Mouse (Mus musculus): ENCODE results near the gene Gas6.

DNA sequence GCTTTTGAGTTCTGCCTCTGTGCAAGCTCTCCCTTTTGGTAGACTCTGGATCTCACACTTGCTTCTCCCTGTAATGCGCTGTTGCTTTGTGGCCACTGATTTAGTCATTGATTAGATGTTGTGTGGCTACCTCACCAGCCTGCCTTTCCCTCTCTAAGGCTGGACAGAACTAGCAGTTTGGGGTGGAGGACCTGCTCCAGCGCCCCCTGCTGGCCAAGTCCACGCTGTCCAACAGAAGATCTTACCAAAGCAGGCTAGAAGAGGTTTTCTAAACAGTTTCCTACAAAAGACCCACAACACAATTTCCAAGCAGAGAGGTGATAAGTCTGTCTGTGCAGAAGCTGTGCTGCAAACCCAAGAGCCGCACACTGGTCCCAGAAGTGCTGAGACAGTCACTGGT lies 32.4 kb downstream of the Gas6 start:
- TF ChIP-seq GATA1 (IDR thresholded peaks at IDR 0.05; ENCODE audit: low read depth, low read length) (no peak), UBTF (IDR thresholded peaks at IDR 0.05; ENCODE audit: borderline replicate concordance, insufficient read depth, low read depth, low read length) (no peak), POLR2A (IDR thresholded peaks at IDR 0.05; ENCODE audit: control insufficient read depth in 1 of 2, insufficient read depth in 1 of 2, low read depth in 1 of 2, low read length in 2 of 2, poor library complexity in 1 of 2) (no peak)

All from MEL (cell line).